Mouse (Mus musculus) megakaryocyte, embryonic 14.5 days (primary cell): ENCODE data around the gene Rapgef5.

ENCODE experiments used
- FLI1 ChIP-seq: IDR thresholded peaks from 2 replicates; pipeline ENCODE4 v1.6.1; 2012; ENCODE audit warnings: low read length, inconsistent platforms, mixed read lengths
- GATA1 ChIP-seq: IDR thresholded peaks from 3 replicates; pipeline ENCODE4 v1.6.1; 2012; ENCODE audit warnings: mixed read lengths, low read length, inconsistent platforms, borderline replicate concordance

GRCm38 (mm10) chr12:117684788-117685187 is 168.5 kb downstream of the Rapgef5 start:
- no peak for TF ChIP-seq GATA1
- TF ChIP-seq FLI1 = no peak
